Mouse (Mus musculus) thymus, adult 2 months (tissue): ENCODE measurements at regions not wholly inside any gene's neighbourhood (a gene's known extent, or its start where the extent isn't known, plus 50 kb on each side); places are given as distances from the start of the nearest gene placed in this dataset.

ENCODE experiments used
- DNase-seq: peaks from one replicate; pipeline ENCODE4 v3.0.0; 2021
- H3K27ac ChIP-seq: fragments of 200-500 bp; 2 replicates; pipeline ENCODE4 v1.5.1; 2012; ENCODE audit warnings: low read length, control low read depth; ENCODE audit not compliant: control insufficient read depth, insufficient read depth
- H3K27me3 ChIP-seq: fragments of 200-500 bp; 2 replicates; pipeline ENCODE4 v1.6.1; 2012; ENCODE audit warnings: mild to moderate bottlenecking, low read length, moderate library complexity, mixed read lengths; ENCODE audit not compliant: control insufficient read depth, insufficient read depth
- H3K36me3 ChIP-seq: fragments of 200-500 bp; 2 replicates; pipeline ENCODE4 v1.6.1; 2012; ENCODE audit warnings: mild to moderate bottlenecking, low read length, moderate library complexity; ENCODE audit not compliant: control insufficient read depth, insufficient read depth
- H3K4me1 ChIP-seq: fragments of 200-500 bp; replicated peaks from 2 replicates; pipeline ENCODE4 v1.6.1; 2012; ENCODE audit warnings: low read length; ENCODE audit not compliant: control insufficient read depth, insufficient read depth
- H3K4me3 ChIP-seq: fragments of 200-500 bp; 2 replicates; pipeline ENCODE4 v1.5.1; 2012; ENCODE audit warnings: mild to moderate bottlenecking, low read length, control low read depth, moderate library complexity; ENCODE audit not compliant: control insufficient read depth, insufficient read depth
- CTCF ChIP-seq: fragments of 200-500 bp; IDR thresholded peaks from 2 replicates; pipeline ENCODE4 v1.5.1; 2012; ENCODE audit warnings: mild to moderate bottlenecking, control low read depth, low read length, moderate library complexity, borderline replicate concordance; ENCODE audit not compliant: control insufficient read depth, poor library complexity, insufficient read depth; ENCODE audit errors: extremely low read depth
- POLR2A ChIP-seq: fragments of 200-500 bp; IDR thresholded peaks from 2 replicates; pipeline ENCODE4 v1.6.1; 2012; ENCODE audit warnings: mild to moderate bottlenecking, low read length, control low read depth, moderate library complexity; ENCODE audit not compliant: control insufficient read depth, poor library complexity, insufficient read depth; ENCODE audit errors: extremely low read depth
- WGBS: fragments of 180-500 bp; shearing (Covaris S2); methylation state at CpG from one replicate; pipeline ENCODE4 v1.1.7; 2018; 5-methylcytosine and 5-hydroxymethylcytosine counted together

- Histone ChIP-seq H3K27ac (no peak overlapping the region), H3K27me3 (no peaks in the 10 kb centered on the region), H3K4me1 (no peaks in the 10 kb centered on the region), H3K4me3 (no peak overlapping the region), H3K36me3 (no peaks in the 10 kb centered on the region)
- DNase-seq: peak; percentile 39
- TF ChIP-seq POLR2A (no peak), CTCF (no peak)
- WGBS: 47% methylated on average over 5 of the region's 5 CpGs
These were observed 142.0 kb upstream of the Car8 start for GRCm38 (mm10) chr4:8380711-8381338.

- DNase-seq: no peak
- Histone ChIP-seq H3K4me1 (no peaks in the 10 kb centered on the region), H3K27ac (no peak overlapping the region), H3K4me3 (no peak overlapping the region), H3K27me3 (no peaks in the 10 kb centered on the region), H3K36me3 (no peaks in the 10 kb centered on the region)
- TF ChIP-seq CTCF: no peak
- TF ChIP-seq POLR2A: no peak
- 93% methylated on average over 6 of the region's 6 CpGs for WGBS
These were observed 136.1 kb upstream of the Car8 start for GRCm38 (mm10) chr4:8374737-8375489.

GRCm38 (mm10) chr4:8374061-8374460, 135.2 kb upstream of the Car8 start:
- TF ChIP-seq POLR2A (no peak), CTCF (no peak)
- Histone ChIP-seq H3K4me1 (no peaks in the 10 kb centered on the region), H3K27ac (no peak overlapping the region), H3K27me3 (no peaks in the 10 kb centered on the region), H3K4me3 (no peak overlapping the region), H3K36me3 (no peaks in the 10 kb centered on the region)
- no peak for DNase-seq
- WGBS: 90% methylated on average over 3 of the region's 3 CpGs

- no peaks in the 10 kb centered on the region for H3K4me1 ChIP-seq
- no peak for DNase-seq
These were observed 133.2 kb upstream of the Car8 start for GRCm38 (mm10) chr4:8372069-8372468.

GRCm38 (mm10) chr4:8370786-8371185, 131.9 kb upstream of the Car8 start:
- TF ChIP-seq POLR2A (no peak), CTCF (no peak)
- H3K36me3 ChIP-seq: no peaks in the 10 kb centered on the region
- DNase-seq: no peak
- H3K4me3 ChIP-seq: no peak overlapping the region
- H3K27me3 ChIP-seq: no peaks in the 10 kb centered on the region
- H3K27ac ChIP-seq: no peak overlapping the region
- 86% methylated on average over 9 of the region's 9 CpGs for WGBS
- H3K4me1 ChIP-seq: no peaks in the 10 kb centered on the region

More at GRCm38 (mm10) chr4:8372069-8372468, 133.2 kb upstream of the Car8 start:
- Histone ChIP-seq H3K27me3 (no peaks in the 10 kb centered on the region), H3K27ac (no peak overlapping the region), H3K36me3 (no peaks in the 10 kb centered on the region), H3K4me3 (no peak overlapping the region)
- 68% methylated on average over 3 of the region's 3 CpGs for WGBS
- TF ChIP-seq CTCF (no peak), POLR2A (no peak)

- DNase-seq: peak; percentile 14
- Histone ChIP-seq H3K36me3 (no peaks in the 10 kb centered on the region), H3K4me1 (no peaks in the 10 kb centered on the region), H3K27me3 (no peaks in the 10 kb centered on the region), H3K4me3 (no peak overlapping the region), H3K27ac (no peak overlapping the region)
- no peak for TF ChIP-seq CTCF
- 67% methylated on average over 13 of the region's 13 CpGs for WGBS
These were observed 128.8 kb upstream of the Car8 start for GRCm38 (mm10) chr4:8367487-8368276.
